Mouse (Mus musculus): ENCODE data around the gene Brms1l.

DNA sequence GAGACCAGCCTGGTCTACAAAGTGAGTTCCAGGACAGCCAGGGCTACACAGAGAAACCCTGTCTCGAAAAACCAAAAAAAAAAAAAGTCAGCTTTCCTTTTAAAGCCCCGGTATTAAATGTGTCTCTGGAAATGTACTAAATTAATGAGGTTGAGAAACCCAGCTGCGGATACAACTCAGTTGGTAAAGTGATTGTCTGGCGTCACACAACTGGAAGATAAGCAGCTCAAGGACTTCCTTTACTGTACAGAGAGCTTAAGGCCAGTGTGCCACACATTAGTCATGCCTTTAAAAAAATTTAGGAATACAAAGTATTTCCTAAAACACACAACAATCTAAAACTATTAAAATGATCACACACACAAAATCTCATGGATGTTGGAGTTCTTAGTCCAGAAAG is 37.4 kb upstream of the Brms1l start:
- no peak for TF ChIP-seq CTCF (IDR thresholded peaks at IDR 0.05; ENCODE audit: insufficient read depth, low read depth, low read length)
- no peak for TF ChIP-seq POLR2A (IDR thresholded peaks at IDR 0.05; ENCODE audit: insufficient read depth, low read depth, low read length)
